Mouse (Mus musculus) neutrophil, adult 59 days (primary cell): Measurements from ENCODE around the gene Eloa. TPM values are rescaled to one million over a fixed set of nuclear protein-coding genes. Genes with fewer than 3 reads are reported as not detected.

Experiments
- total RNA-seq, 2 experiments: library from RNA; stranded (reverse); gene quantifications; 1 replicate in 1 of 2; 2 replicates in 1 of 2; pipeline ENCODE4 v1.2.4; 2023

Eloa gene
- 10 to 100 TPM; 65.3 to 70.7 TPM for total RNA-seq

DNA sequence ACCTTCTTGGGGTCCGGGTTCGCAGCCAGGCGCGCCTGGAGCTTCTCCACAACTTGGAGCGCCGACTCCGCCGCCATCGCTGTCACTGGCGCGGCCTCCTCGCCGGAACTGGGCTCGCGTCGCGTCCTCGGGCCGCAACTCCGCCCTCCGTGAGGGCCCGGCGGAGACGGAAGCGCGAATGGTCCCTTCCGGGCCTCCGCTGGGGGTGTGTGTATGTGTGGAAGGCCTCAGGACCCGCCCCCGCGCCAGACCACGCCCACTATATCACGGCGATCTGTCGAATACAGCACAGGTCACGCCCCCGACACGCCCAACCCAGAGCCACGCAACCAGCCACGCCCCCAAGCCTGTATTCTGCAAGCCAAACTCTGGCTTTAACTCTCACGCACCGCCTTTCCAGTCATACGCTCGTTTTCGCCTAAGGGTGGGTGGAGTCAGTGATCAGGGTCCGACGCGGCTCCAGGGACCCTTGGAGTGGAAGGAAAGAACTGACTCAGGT, at the start of gene Eloa:
Eloa (minus strand) TSS at position 215 of the 499 bp plus-strand sequence.

DNA sequence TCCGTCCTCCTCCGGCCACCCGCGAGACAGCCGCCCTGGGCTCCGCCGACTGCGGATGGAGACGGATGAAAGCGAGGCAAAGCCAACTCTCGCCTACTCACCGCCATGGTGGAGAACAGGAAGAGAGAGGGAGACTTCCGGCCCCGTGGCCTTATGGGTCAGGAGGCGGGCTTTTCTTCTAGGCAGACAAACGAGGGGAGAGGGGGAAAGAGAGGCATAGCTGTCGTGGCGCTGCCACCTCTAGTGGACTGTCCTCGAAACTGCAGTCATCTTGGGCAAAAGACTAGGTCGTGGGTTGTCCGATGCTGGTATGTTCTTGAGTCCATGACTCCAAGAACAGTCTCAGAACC, 31.7 kb upstream of the Eloa start, which contains the start of gene Rpl11:
Rpl11 (minus strand) TSS at position 182 of the 350 bp plus-strand sequence.

DNA sequence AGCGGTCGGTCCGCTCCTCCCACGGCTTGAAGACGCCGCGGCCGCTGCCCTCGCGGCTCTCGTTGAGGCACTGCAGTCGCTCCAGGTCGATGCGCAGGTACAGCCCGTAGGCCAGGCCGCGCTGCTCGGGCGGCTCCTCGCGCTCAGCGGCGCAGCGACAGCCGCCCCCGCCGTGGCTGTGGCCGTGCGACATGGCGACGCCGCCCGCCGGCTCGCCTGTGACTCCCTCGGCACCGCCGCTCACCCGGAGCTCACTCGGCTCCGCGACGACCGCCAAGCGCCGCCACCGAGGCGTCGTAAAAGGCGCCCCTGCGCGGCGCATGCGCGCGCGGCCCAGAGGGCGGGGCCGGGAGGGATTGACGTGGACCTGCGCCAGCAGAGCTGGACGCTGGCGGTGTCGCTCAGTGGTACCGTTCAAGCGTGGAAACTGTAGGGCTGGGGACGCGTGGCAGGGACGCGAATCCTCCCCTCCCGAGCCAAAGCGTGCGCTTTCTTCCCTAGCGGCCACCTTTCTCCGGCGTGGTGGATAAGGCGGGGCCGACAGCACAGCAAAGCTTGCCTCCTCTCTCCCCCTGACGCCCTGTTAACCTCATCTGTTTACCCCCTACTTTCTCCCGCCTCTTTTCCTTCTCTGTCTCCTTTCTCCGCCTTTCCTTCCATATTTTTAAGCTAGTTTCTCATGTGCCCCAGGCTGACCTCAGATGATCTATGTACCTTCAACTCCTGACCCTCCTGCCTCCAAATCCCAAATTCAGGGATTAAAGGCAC, 34.4 kb downstream of the Eloa start, which contains the start of gene Pithd1:
Pithd1 (minus strand) TSS at position 322 of the 768 bp plus-strand sequence.

DNA sequence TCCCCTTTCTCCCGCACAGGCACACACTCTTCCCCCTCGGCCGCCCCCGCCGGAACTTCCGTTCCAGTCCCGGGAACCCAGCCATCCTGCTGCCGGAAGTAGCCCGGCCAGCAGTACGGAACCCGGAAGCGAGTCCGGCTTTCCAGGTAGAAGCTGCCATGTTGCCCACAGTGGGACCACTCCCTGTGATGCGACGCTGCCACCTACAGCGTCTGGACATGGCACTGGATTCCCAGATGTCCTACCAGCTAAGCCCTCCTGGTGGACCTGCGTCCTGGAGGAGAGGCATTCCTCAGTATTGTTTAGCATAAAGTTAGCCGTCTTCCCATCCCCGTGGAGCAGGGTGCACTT, 49.0 kb downstream of the Eloa start, which contains the start of gene Lypla2:
Lypla2 (minus strand) TSS at position 71 of the 351 bp plus-strand sequence.

DNA sequence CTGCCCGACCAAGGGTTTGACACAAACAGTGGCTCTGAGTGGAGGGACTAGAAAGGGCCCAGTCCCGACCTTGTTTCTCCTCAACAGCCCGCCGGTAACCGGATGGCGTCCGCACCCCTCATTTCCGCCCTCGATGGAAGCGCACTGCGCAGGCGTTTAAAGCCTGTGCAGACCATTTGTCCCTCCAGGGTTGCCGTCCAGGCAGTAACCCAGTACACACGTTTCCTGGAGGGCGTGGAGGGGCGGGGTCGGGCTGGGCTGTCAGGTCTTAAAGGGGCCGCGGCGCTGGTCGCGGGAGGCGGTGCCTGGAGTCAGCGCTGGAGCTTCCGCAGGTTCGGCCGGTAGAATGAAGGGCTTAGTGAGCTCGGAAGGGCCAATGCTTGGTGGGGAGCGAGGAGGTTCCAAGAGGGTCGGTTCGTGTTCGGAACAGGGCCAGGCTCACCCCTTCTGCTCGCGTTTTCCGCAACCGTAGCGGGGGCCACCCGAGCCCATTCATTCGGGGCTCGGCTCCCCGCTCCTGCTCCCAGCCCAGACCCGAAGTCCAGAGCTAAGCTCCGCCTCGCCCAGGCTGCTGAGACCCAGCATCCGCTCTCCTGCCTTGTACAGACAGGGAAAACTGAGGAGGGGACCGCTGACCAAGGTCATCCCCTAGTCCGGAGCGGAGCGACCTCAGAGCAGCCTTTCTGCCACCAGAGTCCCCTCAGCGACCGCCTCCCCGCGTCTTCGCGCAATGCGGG, 57.9 kb downstream of the Eloa start, which contains the start of gene Gale:
Gale (plus strand) TSS at position 271 of the 737 bp plus-strand sequence.

Other genes with a start within 250 kb of the Eloa start
- gene Srsf10, start 166.0 kb downstream of the Eloa start, total RNA-seq = 10 to 100 TPM; 56.8 to 69.4 TPM
- 10 to 100 TPM; 84.4 to 94.3 TPM for gene Pnrc2, start 147.9 kb downstream of the Eloa start, total RNA-seq
- gene Cnr2, start 126.4 kb downstream of the Eloa start, total RNA-seq = 10 to 100 TPM; 32.0 to 36.5 TPM
- gene Fuca1, start 101.0 kb downstream of the Eloa start, total RNA-seq = 100 to 1,000 TPM; 129 to 132 TPM
- 10 to 100 TPM; 52.8 to 65.4 TPM for gene Hmgcl, start 75.3 kb downstream of the Eloa start, total RNA-seq
- 10 to 100 TPM; 15.4 to 16.8 TPM for gene Gale, start 58.0 kb downstream of the Eloa start, total RNA-seq
- gene Lypla2, start 49.1 kb downstream of the Eloa start, total RNA-seq = 100 to 1,000 TPM; 101 to 106 TPM
- gene Pithd1, start 34.5 kb downstream of the Eloa start, total RNA-seq = 10 to 100 TPM; 23.1 to 23.6 TPM
- 100 to 1,000 TPM; 351 to 354 TPM for gene Rpl11, start 31.7 kb upstream of the Eloa start, total RNA-seq
- 1 to 10 TPM; 3.5 to 7.7 TPM for gene Id3, start 121.7 kb upstream of the Eloa start, total RNA-seq
- gene E2f2, start 150.6 kb upstream of the Eloa start, total RNA-seq = 10 to 100 TPM; 90.1 to 92.7 TPM
- gene Asap3, start 184.6 kb upstream of the Eloa start, total RNA-seq = under 1 TPM; 0.09 to 0.22 TPM
- 1 to 10 TPM; 2.9 to 3.9 TPM for gene Tcea3, start 226.0 kb upstream of the Eloa start, total RNA-seq